Mouse (Mus musculus) stomach, embryonic 14.5 days (tissue): Measurements from ENCODE around the gene Ssr4. TPM values are rescaled to one million over a fixed set of nuclear protein-coding genes. Genes with fewer than 3 reads are reported as not detected.

Experiments
- ATAC-seq: fragments of 200-750 bp; cut with Nextera tagmentation; 2 replicates; pipeline ENCODE4 v1.8.0; 2017; ENCODE audit warnings: low read depth, moderate TSS enrichment; ENCODE audit not compliant: insufficient number of reproducible peaks, insufficient read depth, low FRiP score
- H3K27ac ChIP-seq: fragments of 300-500 bp; sonication (generic); 2 replicates; pipeline ENCODE4 v1.5.1; 2014; ENCODE audit warnings: mild to moderate bottlenecking, low read length, moderate library complexity, mixed read lengths
- H3K27me3 ChIP-seq: fragments of 300-500 bp; sonication (generic); 2 replicates; pipeline ENCODE4 v1.6.1; 2014; ENCODE audit warnings: low read length, control low read depth, mixed read lengths; ENCODE audit not compliant: control insufficient read depth, insufficient read depth
- H3K36me3 ChIP-seq: fragments of 300-500 bp; sonication (generic); 2 replicates; pipeline ENCODE4 v1.6.1; 2014; ENCODE audit warnings: mild to moderate bottlenecking, control low read depth, low read length, moderate library complexity, mixed read lengths; ENCODE audit not compliant: control insufficient read depth, insufficient read depth
- H3K4me1 ChIP-seq: fragments of 300-500 bp; sonication (generic); 2 replicates; pipeline ENCODE4 v1.6.1; 2014; ENCODE audit warnings: low read length, control low read depth, mixed read lengths; ENCODE audit not compliant: control insufficient read depth, insufficient read depth
- H3K4me2 ChIP-seq: fragments of 300-500 bp; sonication (generic); replicated peaks from 2 replicates; pipeline ENCODE4 v1.6.1; 2014; ENCODE audit warnings: low read depth, low read length, control low read depth
- H3K4me3 ChIP-seq: fragments of 300-500 bp; sonication (generic); 2 replicates; pipeline ENCODE4 v1.5.1; 2014; ENCODE audit warnings: low read depth, low read length, control low read depth
- H3K9ac ChIP-seq: fragments of 300-500 bp; sonication (generic); replicated peaks from 2 replicates; pipeline ENCODE4 v1.6.1; 2014; ENCODE audit warnings: low read depth, mild to moderate bottlenecking, control low read depth, low read length, moderate library complexity, mixed read lengths
- H3K9me3 ChIP-seq: fragments of 300-500 bp; sonication (generic); 2 replicates; pipeline ENCODE4 v1.6.1; 2016; ENCODE audit warnings: low read depth, low read length, control low read depth; ENCODE audit not compliant: control insufficient read depth
- WGBS: fragments of 180-500 bp; shearing (Covaris S2); extraction: QIAGEN DNeasy Blood & Tissue Kit; methylation state at CpG from one replicate; pipeline ENCODE4 v1.1.7; 2014; 5-methylcytosine and 5-hydroxymethylcytosine counted together
- polyA plus RNA-seq: library from polyadenylated mRNA; unstranded; fragments of >200 nt; fragmentation: Nextera tagmentation; extraction: Ambion mirVana; gene quantifications from 2 replicates; pipeline ENCODE4 v1.2.1, GENCODE M21; 2014

Gene Ssr4
- polyA plus RNA-seq, 1 experiment from 2014 or later: 236 TPM

GRCm38 (mm10) chrX:73788501-73788900 lies 1.7 kb downstream of the Ssr4 start:
- H3K27me3 ChIP-seq: no peaks in the 10 kb centered on the region
- H3K9ac ChIP-seq: no peak overlapping the region
- H3K27ac ChIP-seq: no peak overlapping the region
- peaks cover 3% of the 10 kb centered on the region; the same call in 1 of the 2 replicates for H3K4me1 ChIP-seq
- no peaks in the 10 kb centered on the region for H3K9me3 ChIP-seq
- peak overlapping the region; percentile 49 for H3K4me2 ChIP-seq
- ATAC-seq: no peak
- H3K4me3 ChIP-seq: 0 out of 2 replicates have a peak overlapping the region, but pooled peaks have one; percentile 54
- no peaks in the 10 kb centered on the region; the same call in 1 of the 2 replicates for H3K36me3 ChIP-seq
- WGBS: 92% methylated on average over 1 of the region's 1 CpGs

GRCm38 (mm10) chrX:73793039-73793438 lies 6.2 kb downstream of the Ssr4 start:
- Histone ChIP-seq H3K4me1 (no peaks in the 10 kb centered on the region), H3K27ac (no peak overlapping the region), H3K27me3 (no peaks in the 10 kb centered on the region), H3K9ac (no peak overlapping the region), H3K9me3 (no peaks in the 10 kb centered on the region), H3K4me2 (no peak overlapping the region), H3K36me3 (no peaks in the 10 kb centered on the region; the same call in 1 of the 2 replicates), H3K4me3 (no peak overlapping the region)
- ATAC-seq: no peak

GRCm38 (mm10) chrX:73793505-73793904 lies 6.7 kb downstream of the Ssr4 start:
- 9% methylated on average over 1 of the region's 1 CpGs for WGBS
- Histone ChIP-seq H3K36me3 (no peaks in the 10 kb centered on the region; the same call in 1 of the 2 replicates), H3K9me3 (no peaks in the 10 kb centered on the region), H3K9ac (no peak overlapping the region), H3K4me1 (no peaks in the 10 kb centered on the region), H3K4me3 (no peak overlapping the region), H3K27me3 (no peaks in the 10 kb centered on the region), H3K4me2 (no peak overlapping the region), H3K27ac (no peak overlapping the region)
- ATAC-seq: no peak

GRCm38 (mm10) chrX:73797511-73797910 lies 10.7 kb downstream of the Ssr4 start:
- Histone ChIP-seq H3K4me3 (no peak overlapping the region), H3K27me3 (no peaks in the 10 kb centered on the region), H3K27ac (no peak overlapping the region), H3K4me2 (no peak overlapping the region), H3K9me3 (no peaks in the 10 kb centered on the region), H3K36me3 (no peaks in the 10 kb centered on the region), H3K9ac (no peak overlapping the region), H3K4me1 (no peaks in the 10 kb centered on the region)
- ATAC-seq: no peak
- 88% methylated on average over 2 of the region's 2 CpGs for WGBS

- no peak overlapping the region for H3K9ac ChIP-seq
- ATAC-seq: peak; percentile 76; the same call in 1 of the 2 replicates
- WGBS: 36% methylated on average over 9 of the region's 9 CpGs
Measured at GRCm38 (mm10) chrX:73798502-73798901, 11.7 kb downstream of the Ssr4 start.

GRCm38 (mm10) chrX:73805814-73806213 lies 19.0 kb downstream of the Ssr4 start:
- no peak for ATAC-seq
- no peak overlapping the region for H3K27ac ChIP-seq
- no peaks in the 10 kb centered on the region for H3K27me3 ChIP-seq
- WGBS: 54% methylated on average over 1 of the region's 1 CpGs
- no peaks in the 10 kb centered on the region for H3K36me3 ChIP-seq
- no peak overlapping the region for H3K4me3 ChIP-seq
- no peak overlapping the region for H3K9ac ChIP-seq
- no peaks in the 10 kb centered on the region for H3K4me1 ChIP-seq
- no peaks in the 10 kb centered on the region for H3K9me3 ChIP-seq
- no peak overlapping the region for H3K4me2 ChIP-seq

More at GRCm38 (mm10) chrX:73798502-73798901, 11.7 kb downstream of the Ssr4 start:
- Histone ChIP-seq H3K9me3 (no peaks in the 10 kb centered on the region), H3K4me2 (no peak overlapping the region), H3K36me3 (no peaks in the 10 kb centered on the region), H3K4me1 (no peaks in the 10 kb centered on the region), H3K27me3 (no peaks in the 10 kb centered on the region), H3K4me3 (no peak overlapping the region), H3K27ac (no peak overlapping the region)

- WGBS: 22% methylated on average over 14 of the region's 14 CpGs
- no peaks in the 10 kb centered on the region for H3K9me3 ChIP-seq
- no peak overlapping the region for H3K9ac ChIP-seq
- ATAC-seq: 0 out of 2 replicates have a peak, but pooled peaks have one; percentile 61
- H3K27ac ChIP-seq: no peak overlapping the region
- no peaks in the 10 kb centered on the region for H3K36me3 ChIP-seq
- peak overlapping the region; percentile 23 for H3K4me3 ChIP-seq
- peak overlapping the region; percentile 33 for H3K4me2 ChIP-seq
- H3K27me3 ChIP-seq: 0 out of 2 replicates have a peak, but pooled peaks cover 4% of the 10 kb centered on the region
- H3K4me1 ChIP-seq: no peaks in the 10 kb centered on the region
Measured at GRCm38 (mm10) chrX:73815072-73815471, 28.2 kb downstream of the Ssr4 start.

- no peaks in the 10 kb centered on the region for H3K9me3 ChIP-seq
- no peaks in the 10 kb centered on the region for H3K36me3 ChIP-seq
- no peak overlapping the region for H3K9ac ChIP-seq
- no peak overlapping the region for H3K4me3 ChIP-seq
- H3K4me1 ChIP-seq: no peaks in the 10 kb centered on the region
- 0 out of 2 replicates have a peak, but pooled peaks cover 4% of the 10 kb centered on the region for H3K27me3 ChIP-seq
- no peak for ATAC-seq
- H3K27ac ChIP-seq: no peak overlapping the region
- H3K4me2 ChIP-seq: no peak overlapping the region
- 56% methylated on average over 3 of the region's 3 CpGs for WGBS
Measured at GRCm38 (mm10) chrX:73816596-73817314, 29.9 kb downstream of the Ssr4 start.
